Mouse (Mus musculus) forebrain, embryonic 10.5 days (tissue): ENCODE measurements around the gene Tmem259. TPM values are rescaled to one million over a fixed set of nuclear protein-coding genes. Genes with fewer than 3 reads are reported as not detected.
"Not testable (repeated sequence)": the region's sequence is repeated elsewhere in the genome, so short reads cannot be mapped to it uniquely, and the experiment has no call there.

Source experiments
- DNase-seq: peaks from one replicate; pipeline ENCODE4 v3.0.0-alpha.2; 2017; ENCODE audit warnings: low spot score; ENCODE audit errors: extremely low spot score
- H3K27ac ChIP-seq: fragments of 300-500 bp; sonication (generic); 2 replicates; pipeline ENCODE4 v1.5.1; 2016; ENCODE audit warnings: mild to moderate bottlenecking
- H3K27me3 ChIP-seq: fragments of 300-500 bp; sonication (generic); 2 replicates; pipeline ENCODE4 v1.6.1; 2016; ENCODE audit warnings: mild to moderate bottlenecking; ENCODE audit not compliant: poor library complexity, severe bottlenecking
- H3K36me3 ChIP-seq: fragments of 300-500 bp; sonication (generic); replicated peaks from 2 replicates; pipeline ENCODE4 v1.6.1; 2016; ENCODE audit warnings: mild to moderate bottlenecking, moderate library complexity
- H3K4me1 ChIP-seq: fragments of 300-500 bp; sonication (generic); 2 replicates; pipeline ENCODE4 v1.6.1; 2016
- H3K4me3 ChIP-seq: fragments of 300-500 bp; sonication (generic); 2 replicates; pipeline ENCODE4 v1.5.1; 2016; ENCODE audit warnings: mild to moderate bottlenecking, moderate library complexity
- H3K9me3 ChIP-seq: fragments of 300-500 bp; sonication (generic); 2 replicates; pipeline ENCODE4 v1.6.1; 2016; ENCODE audit warnings: mild to moderate bottlenecking, moderate library complexity
- WGBS: fragments of 180-500 bp; shearing (Covaris S2); methylation state at CpG from one replicate; pipeline ENCODE4 v1.1.7; 2016; 5-methylcytosine and 5-hydroxymethylcytosine counted together
- polyA plus RNA-seq: library from polyadenylated mRNA; unstranded; fragments of >200 nt; fragmentation: Nextera tagmentation; extraction: Ambion mirVana; gene quantifications from 2 replicates; pipeline ENCODE4 v1.2.1, GENCODE M21; 2016

Tmem259 gene
- polyA plus RNA-seq, 1 experiment from 2014 or later: 8.4 TPM

DNA sequence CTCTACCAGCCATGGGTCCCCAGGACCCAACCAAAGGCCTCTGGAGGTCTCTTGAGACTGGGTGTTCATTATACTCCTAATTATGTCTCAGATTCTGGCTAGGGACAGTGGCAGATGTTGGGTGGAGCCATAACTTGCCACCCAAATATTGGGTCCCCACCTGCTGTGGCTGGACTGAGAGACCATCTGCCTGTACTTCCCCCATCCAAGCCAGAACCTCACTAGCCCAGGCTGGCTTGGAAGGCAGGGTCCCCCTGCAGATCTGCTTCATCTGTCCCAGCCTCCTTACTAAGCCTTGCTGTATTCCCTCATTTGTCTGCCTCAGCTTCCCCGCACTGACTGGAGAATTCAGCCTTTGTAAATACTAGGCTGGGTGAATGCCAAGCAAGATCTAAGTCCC, 15.9 kb downstream of the Tmem259 start:
- H3K36me3 ChIP-seq: peaks cover 58% of the 10 kb centered on the region
- 85% methylated on average over 1 of the region's 1 CpGs for WGBS
- H3K9me3 ChIP-seq: no peaks in the 10 kb centered on the region
- no peak for DNase-seq
- peaks cover 18% of the 10 kb centered on the region for H3K4me1 ChIP-seq
- H3K27ac ChIP-seq: no peak overlapping the region
- H3K4me3 ChIP-seq: no peak overlapping the region
- peaks cover 57% of the 10 kb centered on the region for H3K27me3 ChIP-seq

DNA sequence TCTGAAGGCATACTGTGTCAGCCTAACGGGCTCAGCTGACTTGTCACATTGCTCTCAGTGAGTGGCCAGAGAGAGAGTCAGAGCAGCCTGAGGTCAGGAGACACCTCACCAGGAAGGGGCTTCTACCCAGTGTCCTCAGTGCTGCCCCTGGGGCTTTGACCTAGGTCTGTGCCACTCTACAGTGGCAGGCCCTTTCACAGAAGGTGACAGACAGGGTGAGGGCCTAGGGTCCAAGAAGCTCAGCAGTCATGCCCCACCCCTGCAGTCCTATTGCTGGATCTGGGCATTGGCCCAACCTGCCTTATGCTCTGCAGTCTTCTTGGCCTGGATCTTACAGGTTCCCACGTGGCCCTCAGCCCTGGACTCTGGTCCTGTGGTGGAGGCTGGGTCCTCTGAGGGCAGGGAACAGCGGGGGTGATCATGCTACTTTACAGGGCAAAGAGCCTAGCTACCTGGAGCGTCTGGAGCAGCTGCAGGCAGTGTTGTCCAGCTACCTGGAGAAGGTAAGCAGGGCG, 17.2 kb downstream of the Tmem259 start:
- Histone ChIP-seq H3K27ac (no peak overlapping the region), H3K36me3 (peaks cover 71% of the 10 kb centered on the region), H3K4me3 (0 out of 2 replicates have a peak overlapping the region, but pooled peaks have one; percentile 6), H3K27me3 (peaks cover 45% of the 10 kb centered on the region), H3K4me1 (peaks cover 15% of the 10 kb centered on the region), H3K9me3 (no peaks in the 10 kb centered on the region)
- WGBS: 91% methylated on average over 5 of the region's 5 CpGs
- DNase-seq: no peak

DNA sequence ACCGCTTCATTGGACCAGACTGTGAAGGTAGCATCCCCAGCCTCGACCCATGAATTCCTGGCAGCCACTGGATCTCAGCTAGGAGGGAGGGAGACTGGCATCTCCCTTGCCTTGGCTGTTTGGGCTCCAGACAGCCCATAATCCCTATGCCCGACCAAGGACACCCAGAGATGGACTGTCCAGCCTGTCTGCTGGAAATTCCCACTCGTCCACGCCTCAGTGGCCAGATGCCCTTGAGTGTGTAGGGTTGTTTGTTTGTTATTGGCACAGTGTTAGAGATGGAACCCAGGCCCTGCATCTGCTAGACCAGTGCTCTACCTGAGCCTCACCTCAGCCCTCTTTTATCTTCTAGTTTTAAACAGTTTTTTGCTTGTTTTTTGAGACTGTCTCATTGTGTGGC, 18.8 kb downstream of the Tmem259 start:
- Histone ChIP-seq H3K4me1 (peaks cover 13% of the 10 kb centered on the region), H3K27me3 (peaks cover 28% of the 10 kb centered on the region), H3K4me3 (no peak overlapping the region), H3K9me3 (no peaks in the 10 kb centered on the region), H3K27ac (no peak overlapping the region), H3K36me3 (peaks cover 78% of the 10 kb centered on the region)
- 91% methylated on average over 5 of the region's 5 CpGs for WGBS
- DNase-seq: no peak

DNA sequence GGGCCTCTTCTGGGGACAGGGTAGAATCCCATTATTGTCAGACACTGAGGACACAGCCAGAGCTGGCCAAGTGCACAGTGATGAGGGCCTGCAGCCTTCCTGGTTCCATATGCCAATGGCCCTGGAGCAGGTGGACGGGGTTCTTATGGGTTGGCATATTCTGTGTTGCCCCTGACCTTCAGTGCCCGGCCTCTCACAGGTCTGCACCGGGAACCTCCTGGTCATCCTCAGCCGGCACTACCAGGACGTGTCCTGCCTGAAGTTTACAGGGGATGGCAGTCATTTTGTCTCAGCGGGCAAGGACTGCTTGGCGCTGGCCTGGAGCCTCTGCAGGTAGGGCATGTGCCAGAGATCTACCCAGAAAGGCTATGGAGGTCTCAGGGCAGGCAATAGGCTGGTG, 19.4 kb downstream of the Tmem259 start:
- no peak for DNase-seq
- Histone ChIP-seq H3K4me3 (no peak overlapping the region), H3K36me3 (peaks cover 78% of the 10 kb centered on the region), H3K27ac (no peak overlapping the region), H3K4me1 (peaks cover 18% of the 10 kb centered on the region), H3K27me3 (peaks cover 22% of the 10 kb centered on the region), H3K9me3 (no peaks in the 10 kb centered on the region)
- WGBS: 89% methylated on average over 7 of the region's 7 CpGs

DNA sequence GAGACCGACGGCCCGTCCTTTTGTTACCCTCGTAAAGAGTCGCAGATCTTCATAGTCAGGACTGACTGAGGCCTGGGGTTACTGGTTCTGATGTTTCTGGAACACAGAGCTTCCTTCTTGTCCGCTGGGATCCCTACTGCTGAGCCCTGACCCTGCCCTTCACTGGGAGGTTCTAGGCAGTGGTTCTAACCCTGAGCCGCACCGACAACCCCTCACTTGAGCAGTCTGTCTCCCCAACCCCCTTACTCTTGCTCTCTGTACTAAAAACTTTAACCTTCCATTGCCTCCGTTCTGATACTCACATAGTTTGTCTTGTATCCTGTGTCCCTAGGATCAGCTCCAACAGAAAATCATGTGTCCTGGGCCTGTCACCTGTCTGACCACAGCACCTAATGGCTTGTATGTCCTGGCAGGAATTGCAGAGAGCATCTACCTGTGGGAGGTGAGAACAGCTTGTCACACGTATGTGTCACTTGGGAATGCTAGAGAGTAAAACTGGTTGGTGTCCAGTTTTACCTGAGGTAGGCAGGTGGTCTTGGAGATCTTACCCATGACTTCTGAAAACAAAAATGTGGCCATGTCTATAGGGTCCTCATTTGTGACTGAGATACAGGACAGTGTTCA, 23.3 kb downstream of the Tmem259 start:
- H3K27me3 ChIP-seq: peaks cover 9% of the 10 kb centered on the region
- DNase-seq: no peak
- H3K4me3 ChIP-seq: peak overlapping the region; percentile 99
- H3K4me1 ChIP-seq: peaks cover 39% of the 10 kb centered on the region
- H3K36me3 ChIP-seq: peaks cover 47% of the 10 kb centered on the region
- H3K9me3 ChIP-seq: no peaks in the 10 kb centered on the region
- H3K27ac ChIP-seq: peak overlapping the region; percentile 91
- 19% methylated on average over 10 of the region's 10 CpGs for WGBS

DNA sequence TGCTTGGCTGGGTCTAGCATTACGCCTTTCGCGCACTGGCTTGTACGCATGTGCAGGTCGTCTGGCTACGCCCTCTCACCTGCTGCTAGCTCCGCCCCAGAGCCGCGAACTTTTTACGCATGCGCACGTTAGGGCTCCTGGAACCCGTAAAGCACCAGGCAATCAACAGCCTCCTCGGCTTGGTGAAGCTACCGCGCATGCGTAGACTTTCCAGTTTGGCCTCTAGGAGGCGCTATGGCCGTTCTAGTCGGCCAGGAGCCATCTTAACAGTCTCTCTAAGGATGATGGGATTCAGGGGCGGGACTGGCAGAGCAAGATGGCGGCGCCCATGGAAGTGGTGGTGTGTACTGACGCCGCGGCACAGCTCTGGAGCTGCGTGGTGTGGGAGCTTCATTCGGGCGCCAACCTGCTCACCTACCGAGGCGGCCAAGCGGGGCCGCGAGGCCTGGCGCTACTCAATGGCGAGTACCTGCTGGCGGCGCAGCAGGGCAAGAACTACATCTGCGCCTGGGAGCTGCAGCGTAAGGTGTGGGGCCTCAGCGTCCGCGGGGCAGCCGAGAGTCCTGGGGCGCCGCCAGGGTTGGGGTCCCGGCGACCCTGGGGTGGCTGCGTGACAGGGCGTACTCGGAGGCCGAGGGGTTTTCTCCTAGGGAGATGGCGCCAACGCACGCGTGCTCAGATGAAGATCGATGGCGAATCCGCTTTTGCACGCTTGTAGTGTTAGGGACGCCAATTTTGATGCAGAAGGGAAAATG, 24.1 kb downstream of the Tmem259 start, which contains the start of gene Wdr18:
Wdr18 (plus strand) TSS at position 306 of the 755 bp plus-strand sequence.
- under 1% methylated on average over 61 of the region's 61 CpGs for WGBS
- Histone ChIP-seq H3K27ac (peak within 1 kb of the TSS; percentile 91), H3K4me1 (peaks cover 39% of the 10 kb centered on the region), H3K27me3 (peaks cover 15% of the 10 kb centered on the region), H3K4me3 (peak within 1 kb of the TSS; percentile 99), H3K9me3 (no peaks in the 10 kb centered on the region), H3K36me3 (peaks cover 40% of the 10 kb centered on the region)
- peak; percentile 100 for DNase-seq

DNA sequence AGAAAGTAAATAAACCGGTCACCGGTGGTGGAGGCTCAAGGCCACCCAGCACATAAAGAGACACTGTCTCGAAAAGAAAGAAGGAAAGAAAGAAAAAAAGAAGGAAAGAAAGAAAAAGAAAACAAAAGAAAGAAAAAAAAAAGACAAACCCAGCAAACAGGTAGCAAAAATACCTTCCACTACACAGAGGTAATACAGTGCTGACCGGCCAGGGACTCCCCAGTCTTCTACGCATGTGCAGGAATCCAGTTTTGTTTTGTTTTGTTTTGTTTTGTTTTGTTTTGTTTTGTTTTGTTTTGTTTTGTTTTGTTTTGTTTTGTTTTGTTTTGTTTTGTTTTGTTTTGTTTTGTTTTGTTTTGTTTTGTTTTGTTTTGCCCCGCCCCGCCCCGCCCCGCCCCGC, 24.7 kb downstream of the Tmem259 start:
- peaks cover 39% of the 10 kb centered on the region for H3K4me1 ChIP-seq
- DNase-seq, H3K9me3 ChIP-seq: not testable (repeated sequence)
- 38% methylated on average over 10 of the region's 10 CpGs for WGBS
- peaks cover 15% of the 10 kb centered on the region for H3K27me3 ChIP-seq
- peak overlapping the region; percentile 91 for H3K27ac ChIP-seq
- H3K4me3 ChIP-seq: peak overlapping the region; percentile 99
- peaks cover 34% of the 10 kb centered on the region for H3K36me3 ChIP-seq

DNA sequence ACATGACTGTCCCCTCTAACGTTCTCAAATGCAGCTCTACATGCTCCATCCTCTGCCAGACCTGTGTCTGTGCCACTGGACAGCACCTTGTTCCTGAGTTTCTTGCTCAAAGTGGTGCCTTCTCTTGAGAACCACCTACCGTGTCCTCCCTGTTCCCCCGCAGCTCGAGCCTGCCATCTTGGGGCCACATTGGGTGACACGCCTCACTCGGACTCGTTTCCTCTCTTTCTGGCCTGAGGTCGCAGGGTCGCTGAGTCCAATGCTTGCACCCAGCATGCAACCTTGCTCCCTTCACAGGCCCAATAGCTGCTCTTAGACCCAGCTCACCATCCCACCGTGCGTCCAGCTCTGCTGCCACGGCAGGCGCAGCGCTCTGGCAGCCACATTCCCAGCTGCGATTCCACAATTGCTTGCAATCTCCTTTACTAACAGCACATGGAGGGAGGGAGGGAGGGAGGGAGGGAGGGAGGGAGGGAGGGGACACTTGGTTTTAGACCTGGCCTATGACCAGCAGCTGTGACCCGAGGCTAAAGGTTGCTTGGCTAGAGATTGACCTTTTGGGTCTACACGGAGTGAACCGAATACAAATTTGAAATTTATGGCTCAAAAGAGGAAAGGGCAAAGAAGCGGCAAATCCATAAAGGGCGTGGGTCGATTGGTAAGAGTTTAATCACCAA, 25.9 kb downstream of the Tmem259 start:
- peaks cover 39% of the 10 kb centered on the region for H3K4me1 ChIP-seq

DNA sequence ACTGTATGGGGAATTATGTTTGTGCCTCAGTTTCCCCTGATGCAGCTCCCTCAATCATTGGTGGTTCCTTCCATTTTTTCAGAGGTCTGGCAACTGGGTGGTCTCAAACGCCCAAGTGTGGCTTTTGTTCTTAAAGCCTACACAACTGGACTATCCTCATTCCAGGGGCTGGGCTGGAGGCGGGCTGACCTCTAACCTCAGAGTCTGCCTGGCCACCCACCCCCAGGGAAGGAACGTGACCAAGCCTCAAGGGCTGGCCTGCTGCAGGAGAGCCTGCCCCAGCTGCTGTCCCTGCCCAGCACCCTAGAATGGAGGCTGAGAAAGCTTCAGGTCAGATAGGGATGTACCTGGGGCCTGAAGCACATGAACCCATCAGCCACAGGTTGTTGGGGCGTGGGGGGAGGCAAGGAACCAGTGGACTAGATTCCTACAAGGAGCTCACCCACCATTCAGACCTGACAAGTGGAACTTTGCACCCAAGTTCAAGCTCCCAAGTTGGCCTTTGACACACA, 27.4 kb downstream of the Tmem259 start:
- Histone ChIP-seq H3K9me3 (no peaks in the 10 kb centered on the region), H3K27me3 (peaks cover 15% of the 10 kb centered on the region), H3K27ac (no peak overlapping the region), H3K4me1 (peaks cover 39% of the 10 kb centered on the region), H3K4me3 (no peak overlapping the region), H3K36me3 (peaks cover 21% of the 10 kb centered on the region)
- 27% methylated on average over 4 of the region's 4 CpGs for WGBS
- no peak for DNase-seq

More for the DNA sequence above, 25.9 kb downstream of the Tmem259 start:
- 16% methylated on average over 21 of the region's 21 CpGs for WGBS
- H3K27me3 ChIP-seq: peaks cover 15% of the 10 kb centered on the region
- peaks cover 27% of the 10 kb centered on the region for H3K36me3 ChIP-seq
- H3K27ac ChIP-seq: peak overlapping the region; percentile 51
- no peaks in the 10 kb centered on the region for H3K9me3 ChIP-seq
- peak; percentile 76 for DNase-seq
- peak overlapping the region; percentile 24 for H3K4me3 ChIP-seq

DNA sequence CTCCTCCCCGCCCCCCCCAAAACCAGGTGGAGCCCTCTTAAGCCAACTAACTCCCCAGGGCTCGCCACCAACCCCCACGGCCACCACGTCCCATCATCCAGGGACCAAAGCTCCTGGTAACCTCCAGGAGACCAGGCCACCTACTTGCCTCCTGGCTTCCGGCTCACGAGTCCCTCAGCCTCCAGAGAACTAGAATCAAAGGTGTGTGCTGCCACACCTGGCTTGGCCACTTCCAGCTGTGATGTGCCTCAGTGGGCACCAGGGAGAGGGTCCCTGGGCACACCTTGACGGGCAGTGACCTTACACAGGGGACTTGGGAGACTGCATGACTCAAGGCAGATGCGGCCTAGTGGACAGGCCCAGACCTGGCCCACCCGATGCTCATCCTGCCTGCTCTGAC, 28.4 kb downstream of the Tmem259 start:
- H3K4me3 ChIP-seq: no peak overlapping the region

DNA sequence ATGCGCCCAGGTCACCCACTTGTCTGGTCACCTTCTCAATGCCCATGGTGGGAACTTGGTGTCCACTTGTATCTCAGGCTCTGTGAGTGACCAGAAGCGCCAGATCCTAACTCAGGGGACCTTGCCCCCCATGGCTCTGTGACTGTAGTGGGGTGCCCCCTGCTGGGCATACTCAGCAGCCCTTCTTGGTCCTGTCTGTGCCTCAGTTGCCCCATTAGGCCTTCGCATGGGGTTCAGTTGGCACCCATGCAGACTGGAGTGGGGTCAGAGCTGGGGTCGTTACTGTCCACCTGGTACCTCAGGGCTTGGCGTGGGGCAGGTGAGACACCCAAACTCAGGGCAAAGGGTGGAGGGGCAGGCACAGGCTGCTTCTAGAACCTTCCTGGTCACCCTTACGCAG, 30.2 kb downstream of the Tmem259 start:
- Histone ChIP-seq H3K4me1 (peaks cover 20% of the 10 kb centered on the region), H3K27ac (no peak overlapping the region), H3K27me3 (peaks cover 19% of the 10 kb centered on the region), H3K36me3 (peaks cover 42% of the 10 kb centered on the region), H3K9me3 (no peaks in the 10 kb centered on the region), H3K4me3 (0 out of 2 replicates have a peak overlapping the region, but pooled peaks have one; percentile 7)
- 91% methylated on average over 6 of the region's 6 CpGs for WGBS
- no peak for DNase-seq

More for the DNA sequence above, 28.4 kb downstream of the Tmem259 start:
- Histone ChIP-seq H3K9me3 (no peaks in the 10 kb centered on the region), H3K27ac (peak overlapping the region; percentile 41; the same call in 1 of the 2 replicates), H3K27me3 (peaks cover 15% of the 10 kb centered on the region), H3K36me3 (peaks cover 24% of the 10 kb centered on the region), H3K4me1 (peaks cover 31% of the 10 kb centered on the region)
- DNase-seq: no peak
- WGBS: 79% methylated on average over 9 of the region's 9 CpGs

DNA sequence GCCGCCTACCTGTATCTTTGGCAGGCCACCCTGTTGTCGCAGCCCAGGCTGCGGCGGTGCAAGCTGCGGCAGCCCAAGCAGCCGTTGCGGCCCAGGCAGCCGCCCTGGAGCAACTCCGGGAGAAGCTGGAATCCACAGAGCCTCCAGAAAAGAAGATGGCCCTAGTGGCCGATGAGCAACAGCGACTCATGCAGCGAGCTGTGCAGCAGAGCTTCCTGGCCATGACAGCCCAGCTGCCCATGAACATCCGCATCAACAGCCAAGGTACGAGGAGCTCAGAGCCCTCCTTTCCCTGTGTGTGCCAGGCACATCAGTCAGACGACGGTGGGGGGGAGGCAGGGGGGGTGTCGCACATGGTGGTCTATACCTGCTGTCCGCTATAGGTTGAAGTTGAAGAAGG, 33.5 kb downstream of the Tmem259 start:
- no peak for DNase-seq
- H3K9me3 ChIP-seq: no peaks in the 10 kb centered on the region
- H3K4me3 ChIP-seq: peak overlapping the region; percentile 13; the same call in 1 of the 2 replicates
- WGBS: 86% methylated on average over 18 of the region's 18 CpGs
- H3K4me1 ChIP-seq: peaks cover 29% of the 10 kb centered on the region
- H3K27me3 ChIP-seq: peaks cover 8% of the 10 kb centered on the region
- no peak overlapping the region for H3K27ac ChIP-seq
- peaks cover 64% of the 10 kb centered on the region for H3K36me3 ChIP-seq
